Mouse (Mus musculus) ovary, postnatal 36 days (tissue): ENCODE measurements around the gene Atl2.

ENCODE experiments used
- DNase-seq: peaks from one replicate; pipeline ENCODE4 v3.0.0; 2022; ENCODE audit warnings: low spot score, mixed read lengths

Gene Atl2

DNA sequence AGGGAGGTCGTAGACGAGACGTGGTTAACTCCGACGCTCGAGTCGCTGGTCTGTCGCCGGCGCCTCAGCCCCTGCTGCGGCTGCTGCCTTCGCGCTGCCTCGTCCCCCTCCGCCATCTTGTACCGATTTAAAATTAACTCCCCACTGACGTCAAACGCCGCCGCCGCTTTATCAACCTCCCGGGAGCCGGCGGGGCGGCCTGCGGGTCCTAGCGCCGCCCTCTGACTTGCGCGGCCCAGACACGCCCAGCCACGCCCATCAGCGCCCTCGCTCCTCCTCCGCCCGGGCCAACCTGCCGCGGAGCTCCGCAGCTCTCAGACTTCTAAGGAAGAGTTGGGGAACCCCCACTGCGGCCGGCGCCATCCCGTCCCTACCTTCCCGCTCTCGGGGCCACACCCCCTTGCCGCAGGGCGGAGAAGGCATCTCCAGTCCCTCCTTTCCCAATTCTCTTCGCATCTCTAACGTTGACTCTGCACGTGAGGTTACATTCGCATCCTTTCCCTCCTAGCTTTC, at the start of gene Atl2:
TSS of gene Atl2 (minus strand) at position 213 of the 513 bp plus-strand sequence.
- DNase-seq: peak; percentile 96

DNA sequence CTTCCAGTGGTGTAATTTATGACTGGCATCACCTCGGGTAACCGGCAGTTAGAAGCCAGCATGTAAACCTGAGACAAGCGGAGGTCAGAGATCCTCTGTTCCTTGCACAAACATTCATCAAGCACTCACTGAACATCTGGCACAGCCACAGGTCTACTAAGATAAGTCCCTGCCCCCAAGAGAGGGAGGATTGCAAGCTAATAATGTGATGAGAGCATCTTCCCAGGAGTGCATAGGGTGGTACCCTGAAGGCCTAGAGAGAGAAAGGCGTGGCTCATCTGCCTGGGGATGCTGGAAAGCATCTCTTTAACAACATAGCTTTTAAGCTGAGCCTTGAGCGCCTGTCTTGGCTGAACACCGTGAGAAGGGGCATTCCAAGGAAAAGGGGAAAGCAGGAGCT, 48.9 kb upstream of the Atl2 start:
- no peak for DNase-seq

DNA sequence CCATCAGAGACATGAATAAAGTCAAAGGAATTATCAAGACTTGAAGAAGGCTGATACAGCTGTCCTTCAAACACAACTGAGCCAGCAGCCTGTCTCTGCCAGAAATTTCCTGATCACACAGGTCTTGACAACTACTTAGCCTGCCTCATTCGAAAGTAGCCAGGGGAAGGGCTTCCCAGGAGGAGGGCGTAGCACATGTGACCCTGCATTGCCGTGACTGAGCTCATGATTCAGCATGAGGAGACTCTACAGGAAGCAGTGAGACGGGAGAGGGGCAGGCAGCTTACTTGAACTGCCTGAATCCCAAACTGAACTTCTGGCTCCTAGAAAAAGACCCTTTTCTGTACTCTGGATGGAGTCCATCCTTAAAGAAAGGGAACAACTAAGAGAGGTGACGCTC, 46.5 kb upstream of the Atl2 start:
- no peak for DNase-seq

DNA sequence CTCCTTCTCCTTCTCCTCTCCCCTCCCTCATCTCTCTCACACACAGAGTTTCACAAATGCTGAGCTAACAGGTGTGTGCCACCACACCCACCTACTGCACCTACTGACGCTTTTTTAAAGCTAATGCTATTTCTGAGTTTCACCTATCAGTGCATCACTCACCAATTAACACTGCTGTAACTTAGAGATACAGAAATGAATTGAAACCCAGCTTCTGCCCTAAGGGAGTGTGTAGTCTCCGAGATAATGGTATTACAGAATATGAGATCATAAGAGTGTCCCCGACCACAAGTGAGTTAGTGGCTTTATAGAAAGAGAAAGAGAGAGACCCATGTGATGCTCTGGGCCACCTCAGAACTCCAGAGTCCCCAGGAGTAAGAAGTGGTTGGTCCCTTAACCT, 43.2 kb upstream of the Atl2 start:
- DNase-seq: no peak

DNA sequence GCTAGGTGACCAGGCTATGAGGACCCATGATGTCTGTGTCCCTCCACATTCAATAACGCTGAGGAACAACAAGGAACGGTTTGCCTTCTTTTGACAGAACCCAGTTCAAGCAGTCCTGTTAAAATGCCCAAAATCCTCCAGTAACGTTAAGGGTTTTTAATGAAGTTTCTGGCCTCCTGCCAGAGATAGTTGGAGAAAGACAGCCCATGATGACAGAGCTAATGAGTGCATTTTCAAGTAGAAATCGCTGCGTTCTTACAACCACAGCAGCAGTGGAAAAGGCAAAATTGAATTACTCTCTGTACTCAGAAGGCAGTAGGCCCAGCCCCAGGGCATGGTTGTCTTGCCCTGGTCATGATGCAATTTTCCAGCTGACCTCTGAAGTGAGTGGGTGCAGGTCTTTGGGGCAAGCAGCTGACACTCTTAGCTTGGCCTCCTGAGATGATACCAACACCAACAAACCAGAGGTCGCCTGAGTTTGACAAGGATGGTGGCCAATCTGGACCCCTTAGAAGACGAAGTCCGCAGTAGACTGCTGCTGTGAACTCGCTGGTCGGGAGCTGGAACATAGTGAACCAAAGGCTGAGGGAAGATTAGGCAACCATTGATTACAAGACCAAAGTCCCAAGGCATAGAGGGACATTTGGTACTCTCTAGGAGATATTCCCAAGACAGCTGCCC, 42.1 kb upstream of the Atl2 start:
- no peak for DNase-seq

DNA sequence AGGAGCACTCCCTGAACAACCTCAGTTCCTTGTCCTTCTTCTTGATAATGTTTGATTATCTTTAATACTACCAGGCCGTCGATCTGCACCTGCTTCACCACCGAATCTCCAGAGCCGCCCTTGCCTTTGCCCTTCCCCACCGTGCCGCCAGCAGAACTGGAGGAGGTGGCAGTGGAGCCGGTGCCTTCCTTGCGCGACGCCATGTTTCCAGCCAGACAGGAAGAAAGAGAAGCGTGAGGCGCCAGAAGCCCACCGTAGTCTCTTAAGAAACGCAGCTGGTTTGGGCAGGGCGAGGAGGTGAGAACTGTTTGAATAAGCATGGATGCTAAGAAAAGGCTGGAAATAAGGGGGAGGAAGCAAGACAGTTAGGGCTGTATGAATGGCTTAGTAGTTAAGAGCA, 38.4 kb upstream of the Atl2 start:
- no peak for DNase-seq

DNA sequence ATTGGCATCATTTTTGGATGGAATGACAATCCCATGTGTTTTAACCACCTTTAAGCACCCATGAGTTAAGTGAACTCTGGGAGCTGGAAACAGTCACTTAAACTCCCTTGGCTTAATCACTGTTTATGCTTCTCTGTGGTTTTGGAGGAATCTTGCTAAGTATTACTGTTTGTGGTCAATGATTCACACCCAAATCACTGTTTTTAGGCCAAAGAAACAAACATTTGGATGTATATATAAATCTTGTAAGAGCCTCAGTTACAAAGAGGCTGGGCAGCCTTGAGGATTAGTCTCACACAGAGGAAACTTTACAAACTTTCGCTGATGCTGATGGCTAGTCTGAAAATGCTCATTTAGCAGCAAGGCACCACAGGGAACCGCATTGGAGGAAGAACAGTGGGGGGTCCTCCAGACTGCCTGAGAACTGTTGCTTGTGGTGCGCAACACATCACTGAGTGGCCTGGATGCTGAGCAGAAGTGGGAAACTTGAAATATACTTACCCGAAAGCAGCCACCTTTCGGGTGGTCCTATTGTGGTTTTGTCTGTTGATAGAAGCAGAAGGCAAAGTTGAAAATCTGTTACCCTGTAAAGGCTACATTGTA, 36.9 kb upstream of the Atl2 start:
- no peak for DNase-seq

DNA sequence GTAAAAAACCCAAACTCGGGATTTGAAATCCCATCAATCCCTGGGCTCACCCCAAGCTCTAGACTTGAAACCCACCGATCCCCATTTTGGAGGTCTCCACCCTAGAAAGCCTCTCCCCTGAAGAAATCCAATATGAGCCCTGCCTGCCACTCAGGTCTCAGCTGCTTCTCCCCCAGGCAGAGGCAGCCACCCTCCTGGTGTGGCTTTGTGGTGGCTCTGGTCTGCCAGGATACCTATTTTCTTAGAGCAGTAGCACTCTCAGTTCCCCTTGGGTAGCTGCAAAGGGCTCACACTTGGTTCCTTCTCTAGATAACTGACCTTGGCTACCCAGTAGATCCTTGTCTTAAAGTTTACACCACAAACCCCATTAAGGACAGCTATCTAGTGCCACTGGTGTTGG, 31.2 kb upstream of the Atl2 start:
- DNase-seq: no peak

DNA sequence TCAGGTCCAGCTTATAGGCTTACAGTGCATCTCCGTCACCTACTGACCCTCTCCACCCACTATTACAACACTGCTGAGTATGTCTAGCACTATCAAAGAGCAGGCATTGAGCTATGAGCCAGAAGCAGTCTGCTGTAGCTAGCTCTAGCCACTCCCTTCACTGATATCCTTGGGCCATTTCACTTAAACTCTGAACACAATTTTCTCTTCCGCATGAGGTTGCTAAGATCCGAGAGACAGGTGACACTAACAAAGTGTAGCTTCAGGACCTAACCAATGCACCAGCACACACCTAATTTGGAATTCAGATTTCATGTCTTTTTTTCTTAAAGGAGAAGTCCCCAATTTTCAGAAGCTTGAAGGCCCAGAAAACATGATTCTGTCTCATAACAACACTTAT, 30.6 kb upstream of the Atl2 start:
- DNase-seq: no peak

DNA sequence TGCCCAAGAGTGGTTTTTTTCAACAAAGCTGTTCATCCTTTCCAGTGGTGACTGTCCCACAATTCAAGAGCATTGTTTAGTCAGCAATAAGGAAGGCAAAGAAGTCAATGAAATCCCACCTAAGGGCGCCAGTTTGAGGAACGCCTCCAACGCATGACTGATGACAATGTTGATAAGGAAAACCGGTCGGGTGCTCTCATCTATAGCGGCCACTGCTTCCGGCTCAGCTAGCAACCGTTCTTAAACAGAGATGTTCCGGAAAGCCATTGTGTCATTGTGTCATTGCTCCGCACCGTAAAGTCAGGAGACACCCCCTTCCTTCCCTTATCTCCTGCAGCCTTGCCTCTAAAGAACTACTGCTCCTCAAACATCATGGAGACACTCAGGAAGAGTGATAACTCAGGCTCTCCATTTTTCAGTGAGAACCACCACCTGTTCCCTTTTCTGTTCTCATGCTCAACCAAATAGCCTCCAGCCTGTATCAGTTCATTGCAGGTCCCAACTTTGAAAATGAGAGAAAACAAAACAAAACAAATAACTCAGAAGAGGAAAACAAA, 30.0 kb upstream of the Atl2 start:
- no peak for DNase-seq

DNA sequence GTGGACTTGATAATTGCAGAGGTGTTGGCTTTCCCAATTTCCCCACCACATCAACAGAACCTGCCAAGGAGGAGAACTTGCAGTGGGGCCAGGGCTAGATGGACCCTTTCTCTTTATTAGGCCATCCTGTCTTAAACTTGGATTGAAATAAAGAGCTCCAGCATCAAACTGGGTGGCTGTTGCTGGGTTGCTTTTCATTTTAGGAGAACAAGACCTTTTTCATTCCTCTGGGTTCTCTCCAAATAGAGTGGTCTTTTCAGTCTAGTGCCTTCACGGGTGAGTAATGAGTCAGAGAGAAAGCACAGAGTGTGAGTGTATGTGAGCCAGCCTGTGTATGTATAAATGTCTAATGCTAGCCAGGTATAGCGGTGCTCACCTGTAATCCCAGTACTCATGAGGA, 24.4 kb upstream of the Atl2 start:
- DNase-seq: no peak

DNA sequence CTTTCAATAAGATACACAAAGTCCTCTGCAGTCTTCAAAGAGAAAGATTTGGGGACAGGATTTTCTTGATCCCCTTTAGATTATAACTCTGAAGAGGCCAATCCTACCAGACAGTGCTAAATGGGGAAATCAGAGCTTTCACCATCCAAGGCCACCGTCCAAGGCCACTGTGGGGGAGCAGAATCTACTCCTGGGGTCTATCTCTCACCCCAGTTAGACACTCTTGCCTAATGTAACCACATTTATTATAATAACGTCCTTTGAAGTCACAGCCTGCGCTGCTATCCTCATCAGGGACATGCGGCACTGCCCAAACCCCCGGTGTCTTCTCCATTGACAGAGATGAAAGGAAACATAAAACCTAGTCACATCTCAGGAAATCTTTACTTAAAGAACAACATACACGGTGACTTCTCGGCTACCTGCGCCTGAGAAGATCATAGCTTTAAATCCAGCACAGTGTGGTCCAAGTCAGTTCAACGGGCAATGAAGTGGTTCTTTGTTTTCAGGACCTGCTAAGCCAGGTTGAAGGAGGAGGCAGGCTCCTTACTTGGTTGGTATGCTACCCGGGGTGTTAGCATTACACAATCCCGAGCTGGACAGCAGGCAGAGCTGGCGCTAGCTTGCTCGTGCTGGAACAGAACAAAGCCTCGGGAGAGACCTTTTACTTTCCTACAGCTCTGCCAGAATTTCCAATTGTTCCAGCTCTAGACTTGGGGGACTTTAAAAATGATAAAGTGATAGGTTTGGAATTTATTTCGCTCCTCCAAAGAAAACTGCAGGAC, 23.8 kb upstream of the Atl2 start:
- peak; percentile 35 for DNase-seq

DNA sequence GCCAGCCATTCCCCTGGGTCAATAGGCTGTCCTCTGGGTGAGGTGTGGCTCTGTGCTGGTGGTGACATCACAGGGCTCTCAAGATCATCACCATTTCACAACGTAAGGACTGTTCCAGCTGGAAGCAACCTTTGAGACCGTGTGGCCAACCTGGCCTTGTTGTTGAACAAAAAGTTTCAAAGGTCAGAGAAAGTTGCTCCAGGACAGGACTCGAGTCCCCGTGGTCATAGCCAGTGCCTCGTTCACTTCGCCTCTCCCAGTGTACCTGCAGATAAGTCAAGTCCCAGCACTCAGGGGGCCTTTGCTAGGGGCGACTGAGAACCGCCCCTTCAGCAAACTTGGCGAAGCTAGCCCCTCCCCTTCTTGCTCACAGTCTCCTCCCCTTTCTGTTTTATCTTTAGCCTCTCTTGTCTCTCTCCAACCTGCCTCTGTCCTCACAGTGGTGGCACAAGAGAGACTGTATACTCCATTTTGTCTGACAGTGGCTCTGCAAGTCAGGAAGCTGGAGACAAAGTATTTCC, 22.6 kb upstream of the Atl2 start:
- no peak for DNase-seq

DNA sequence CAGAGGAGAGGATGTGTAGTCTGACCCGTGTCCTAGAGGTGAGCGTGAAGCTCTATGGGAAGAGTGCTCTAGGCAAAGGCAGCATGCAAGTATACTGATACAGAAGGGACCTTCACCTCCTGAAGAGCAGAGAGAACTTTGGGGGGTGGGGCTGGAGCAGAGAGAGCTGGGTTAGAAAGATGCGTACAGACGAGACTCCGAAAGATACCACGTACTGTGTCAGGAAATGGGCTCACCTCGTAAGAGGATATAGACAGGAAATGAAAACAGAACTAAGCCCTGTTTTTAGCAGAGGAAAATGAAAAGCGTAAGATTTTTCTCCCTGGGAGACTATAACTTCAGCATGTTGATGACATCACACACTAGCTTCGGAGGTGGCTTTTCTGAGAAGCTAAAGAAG, 21.1 kb upstream of the Atl2 start:
- DNase-seq: no peak

DNA sequence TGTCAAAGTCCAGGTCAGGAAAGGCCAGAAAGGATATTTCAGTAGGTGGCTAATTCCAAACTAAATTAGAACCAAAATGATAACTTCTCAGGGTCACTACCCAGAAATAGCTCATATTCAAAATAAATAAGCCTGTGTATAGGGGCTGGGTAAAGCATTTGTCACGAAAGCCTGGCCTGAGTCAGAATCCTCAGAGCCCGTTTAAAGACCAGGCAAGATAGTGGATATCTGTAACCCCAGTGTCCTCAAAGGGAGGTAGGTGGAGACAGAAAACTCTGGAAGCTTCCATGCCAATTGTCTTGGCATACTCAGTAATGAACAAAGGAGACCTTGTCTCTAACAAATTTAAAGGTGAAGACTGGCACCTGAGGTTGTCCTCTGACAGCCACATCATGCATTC, 16.3 kb upstream of the Atl2 start:
- DNase-seq: no peak

DNA sequence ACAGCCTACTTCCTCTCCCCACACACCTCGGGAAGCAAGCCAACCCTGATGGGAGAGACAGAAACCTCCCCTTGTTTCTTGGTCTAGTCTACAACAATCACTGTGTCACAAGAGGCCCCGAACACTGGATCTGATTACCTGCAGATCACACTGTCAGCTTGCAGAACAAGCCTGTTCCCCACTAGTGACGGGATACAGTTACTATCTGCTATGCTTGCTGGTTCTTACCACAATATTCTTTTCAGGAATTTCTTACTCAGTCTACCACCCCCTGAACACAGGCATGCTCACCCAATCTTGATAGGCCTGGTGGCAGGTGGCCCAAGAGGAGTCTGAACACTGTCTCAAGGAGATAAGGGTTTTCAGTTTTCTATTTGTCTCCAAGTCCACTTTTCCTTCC, 15.8 kb upstream of the Atl2 start:
- DNase-seq: no peak

DNA sequence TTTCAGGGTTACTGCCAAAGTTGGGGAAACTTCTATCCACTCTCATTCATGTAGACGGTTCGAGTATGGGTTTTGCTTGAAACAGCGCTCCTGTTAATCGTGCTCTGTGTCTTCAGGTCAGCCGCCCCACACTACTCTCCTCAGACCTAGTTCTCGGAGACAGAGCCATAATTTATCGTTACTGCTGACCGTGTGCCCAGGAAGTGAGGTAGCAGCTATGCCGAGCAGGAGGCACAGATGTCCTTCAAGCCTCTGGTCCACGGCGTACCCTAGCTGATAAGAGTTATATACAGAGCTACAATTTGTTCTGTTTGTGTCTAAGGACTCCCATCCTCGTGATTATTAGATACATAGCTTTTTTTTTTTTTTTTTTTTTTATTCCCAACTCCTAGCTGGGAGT, 13.6 kb upstream of the Atl2 start:
- no peak for DNase-seq

DNA sequence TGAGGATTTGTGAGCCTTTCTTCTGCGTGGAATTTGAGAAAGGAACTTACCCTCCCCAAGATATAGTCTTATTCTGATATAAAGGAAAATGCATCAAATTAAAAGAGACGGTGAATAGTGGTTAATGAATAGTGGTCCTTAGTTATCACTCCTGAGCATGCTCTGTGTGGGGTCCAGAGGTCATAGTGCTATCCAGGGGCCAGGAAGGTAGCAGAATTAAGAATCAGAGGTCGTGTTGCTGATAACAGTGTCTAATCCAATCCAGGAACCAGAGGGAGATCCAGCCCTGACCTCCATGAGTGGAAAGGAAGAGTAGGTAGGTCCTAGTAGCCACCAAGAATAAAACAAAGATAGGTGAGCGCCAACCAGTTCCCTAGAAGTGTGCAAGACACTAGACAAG, 11.8 kb upstream of the Atl2 start:
- DNase-seq: no peak

DNA sequence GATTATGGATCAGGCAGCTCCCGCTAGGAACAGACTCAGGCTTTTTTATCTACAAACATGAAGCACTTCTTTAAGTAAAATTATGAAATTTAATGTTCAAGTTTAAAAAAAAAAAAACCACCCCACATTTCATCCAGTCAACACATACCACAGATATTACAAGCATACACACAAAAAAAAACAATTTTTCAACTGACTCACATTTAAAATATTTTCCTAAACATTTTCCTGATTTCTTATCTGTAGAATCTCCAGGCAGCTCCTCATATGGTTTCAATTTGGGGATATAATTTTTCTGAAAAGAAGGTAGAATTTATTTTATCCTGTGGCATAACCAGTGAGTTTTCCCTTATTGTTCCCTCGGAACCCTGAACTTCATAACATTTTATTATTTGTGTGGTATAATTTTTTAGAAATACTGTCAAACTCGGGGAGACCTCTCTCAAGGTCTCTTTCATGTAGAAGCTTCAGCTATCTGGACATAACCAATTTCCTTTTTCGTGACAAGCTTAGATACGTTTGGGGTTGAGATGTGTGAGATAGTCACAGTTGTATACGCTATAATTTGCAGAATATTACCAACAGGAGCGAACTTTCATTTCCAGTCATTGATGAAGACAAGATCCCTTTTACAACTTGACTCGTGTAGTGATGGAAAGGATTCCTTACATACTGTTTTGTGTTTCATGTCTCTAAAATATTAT, 11.0 kb upstream of the Atl2 start:
- no peak for DNase-seq

DNA sequence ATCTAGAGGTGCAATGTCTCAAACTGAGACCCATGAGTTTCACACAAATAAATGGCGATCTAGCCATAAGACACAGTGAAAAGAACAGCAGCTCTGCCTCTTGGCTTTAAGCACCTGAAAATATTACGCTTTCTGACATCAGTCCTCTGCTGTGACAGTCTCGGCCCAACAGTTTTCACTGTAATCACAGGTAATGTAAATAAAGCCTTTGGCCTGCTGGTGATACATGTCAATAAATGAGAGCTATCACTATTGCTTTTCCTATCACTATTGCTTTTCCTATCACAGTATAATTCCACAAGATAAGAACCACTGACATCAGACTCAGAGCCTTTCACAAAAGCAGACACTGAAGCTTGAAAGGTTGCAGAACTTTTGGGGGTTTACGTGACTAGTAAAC, 8.7 kb upstream of the Atl2 start:
- no peak for DNase-seq

DNA sequence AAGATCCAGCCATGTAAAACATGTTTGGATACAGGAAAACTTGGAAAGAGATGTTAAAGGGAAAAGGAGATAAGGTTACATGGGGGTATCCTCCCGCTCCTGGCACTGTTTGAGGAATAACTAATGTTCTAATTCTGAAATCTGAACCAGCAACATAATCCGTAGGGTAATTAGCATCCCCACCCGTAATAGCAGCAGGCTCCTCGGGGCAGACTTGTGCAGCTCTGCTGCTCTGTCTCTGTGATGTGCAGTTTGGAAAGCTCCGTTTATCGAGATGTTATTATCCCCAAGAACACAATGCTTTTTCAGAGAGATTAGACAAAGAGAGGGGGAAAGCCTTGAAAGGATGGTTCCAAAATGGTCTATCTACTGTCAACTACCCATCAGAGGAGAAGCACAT, 5.3 kb upstream of the Atl2 start:
- no peak for DNase-seq

DNA sequence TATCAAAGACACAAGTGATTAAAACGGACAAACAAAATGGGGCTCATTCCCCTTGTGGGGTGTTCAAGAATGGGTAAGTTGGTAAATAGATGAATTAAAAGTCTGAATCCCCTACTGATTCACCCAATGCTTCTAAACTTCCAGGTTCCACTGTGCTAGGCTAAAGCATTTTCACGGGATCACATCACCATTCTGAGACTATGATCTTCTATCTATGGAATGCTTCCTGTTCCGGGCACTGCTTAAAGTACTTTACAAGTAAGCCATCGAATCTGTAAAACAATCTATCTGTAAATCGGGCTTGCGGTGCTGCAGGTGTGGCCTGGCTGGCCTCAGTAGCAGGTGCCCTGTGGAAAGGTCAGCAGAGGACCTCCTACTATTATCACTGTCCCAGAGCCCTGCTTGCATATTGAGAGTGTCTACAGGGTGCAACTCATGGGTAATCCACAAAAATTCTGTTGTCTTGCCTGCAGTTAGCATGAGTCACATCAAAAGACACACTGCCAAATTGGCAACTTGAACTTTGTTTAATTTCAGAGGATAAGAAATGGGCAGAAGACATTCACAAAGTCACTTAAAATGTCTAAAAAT, 2.3 kb upstream of the Atl2 start:
- no peak for DNase-seq
